Mouse (Mus musculus): ENCODE results near the gene B3gntl1.

The B3gntl1 gene

GRCm38 (mm10) chr11:121672990-121673572 lies at the start of gene B3gntl1:
Gene B3gntl1 (minus strand): TSS chr11:121673153.
- peak; percentile 98 for DNase-seq (ENCODE audit: low spot score in 2 of 2)

GRCm38 (mm10) chr11:121722434-121722833 lies 49.5 kb upstream of the B3gntl1 start:
- DNase-seq (ENCODE audit: low spot score in 2 of 2): no peak

GRCm38 (mm10) chr11:121720752-121721151 lies 47.8 kb upstream of the B3gntl1 start:
- DNase-seq (ENCODE audit: low spot score in 2 of 2): no peak

GRCm38 (mm10) chr11:121717724-121718123 lies 44.8 kb upstream of the B3gntl1 start:
- no peak for DNase-seq (ENCODE audit: low spot score in 2 of 2)

- DNase-seq (ENCODE audit: low spot score in 2 of 2): no peak
These were observed 42.0 kb upstream of the B3gntl1 start for GRCm38 (mm10) chr11:121714745-121715485.

- no peak for DNase-seq (ENCODE audit: low spot score in 2 of 2)
These were observed 40.6 kb upstream of the B3gntl1 start for GRCm38 (mm10) chr11:121713569-121713968.

GRCm38 (mm10) chr11:121712987-121713386 lies 40.0 kb upstream of the B3gntl1 start:
- DNase-seq (ENCODE audit: low spot score in 2 of 2): no peak

GRCm38 (mm10) chr11:121710245-121710644 lies 37.3 kb upstream of the B3gntl1 start:
- DNase-seq (ENCODE audit: low spot score in 2 of 2): no peak

- no peak for DNase-seq (ENCODE audit: low spot score in 2 of 2)
These were observed 36.3 kb upstream of the B3gntl1 start for GRCm38 (mm10) chr11:121709278-121709677.

- DNase-seq (ENCODE audit: low spot score in 2 of 2): no peak
These were observed 33.6 kb upstream of the B3gntl1 start for GRCm38 (mm10) chr11:121706521-121707005.

GRCm38 (mm10) chr11:121703619-121704215 lies 30.8 kb upstream of the B3gntl1 start:
- no peak for DNase-seq (ENCODE audit: low spot score in 2 of 2)

- DNase-seq (ENCODE audit: low spot score in 2 of 2): peak; percentile 53 to 54
These were observed 30.1 kb upstream of the B3gntl1 start for GRCm38 (mm10) chr11:121702895-121703618.

- DNase-seq (ENCODE audit: low spot score in 2 of 2): peak; percentile 68 to 83
These were observed 29.4 kb upstream of the B3gntl1 start for GRCm38 (mm10) chr11:121702111-121702894.

GRCm38 (mm10) chr11:121701244-121701643 lies 28.3 kb upstream of the B3gntl1 start, which contains the start of gene Metrnl:
Gene Metrnl (plus strand): TSS chr11:121701544.
- DNase-seq (ENCODE audit: low spot score in 2 of 2): no peak

GRCm38 (mm10) chr11:121698381-121698955 lies 25.5 kb upstream of the B3gntl1 start:
- DNase-seq (ENCODE audit: low spot score in 2 of 2): no peak

GRCm38 (mm10) chr11:121697271-121697670 lies 24.3 kb upstream of the B3gntl1 start:
- DNase-seq (ENCODE audit: low spot score in 2 of 2): no peak

- no peak for DNase-seq (ENCODE audit: low spot score in 2 of 2)
These were observed 22.5 kb upstream of the B3gntl1 start for GRCm38 (mm10) chr11:121695304-121696064.

- no peak for DNase-seq (ENCODE audit: low spot score in 2 of 2)
These were observed 15.1 kb upstream of the B3gntl1 start for GRCm38 (mm10) chr11:121688024-121688423.

GRCm38 (mm10) chr11:121686674-121687073 lies 13.7 kb upstream of the B3gntl1 start:
- no peak for DNase-seq (ENCODE audit: low spot score in 2 of 2)

- no peak for DNase-seq (ENCODE audit: low spot score in 2 of 2)
These were observed 13.1 kb upstream of the B3gntl1 start for GRCm38 (mm10) chr11:121686091-121686490.

Data from frontal cortex, postnatal 10 days (tissue).